Mouse (Mus musculus): ENCODE data around the gene Gusb. TPM values are rescaled to one million over a fixed set of nuclear protein-coding genes. Genes with fewer than 3 reads are reported as not detected.

Gene Gusb
- polyA plus RNA-seq, 1 experiment from 2014 or later, result 46.9 TPM

- H3K27me3 ChIP-seq (replicated peaks), result no peaks in the 10 kb centered on the region
- H3K4me3 ChIP-seq, result no peak overlapping the region
- no peak for ATAC-seq (ENCODE audit: extremely low read depth, insufficient number of reproducible peaks, low FRiP score, low TSS enrichment)
- no peak overlapping the region for H3K27ac ChIP-seq (replicated peaks)
- no peaks in the 10 kb centered on the region for H3K9me3 ChIP-seq
- WGBS, result 62% methylated on average over 19 of the region's 19 CpGs
- H3K4me1 ChIP-seq, result peaks cover 11% of the 10 kb centered on the region
- H3K9ac ChIP-seq, result no peak overlapping the region
- H3K4me2 ChIP-seq, result no peak overlapping the region
- H3K36me3 ChIP-seq, result peaks cover 45% of the 10 kb centered on the region
Observed at GRCm38 (mm10) chr5:129997700-129998099, 5.1 kb downstream of the Gusb start.

GRCm38 (mm10) chr5:129994989-129995388 is 7.9 kb downstream of the Gusb start:
- H3K4me3 ChIP-seq, result no peak overlapping the region
- H3K4me1 ChIP-seq, result no peaks in the 10 kb centered on the region
- 80% methylated on average over 7 of the region's 7 CpGs for WGBS
- peaks cover 55% of the 10 kb centered on the region for H3K36me3 ChIP-seq
- ATAC-seq (ENCODE audit: extremely low read depth, insufficient number of reproducible peaks, low FRiP score, low TSS enrichment), result no peak
- H3K9ac ChIP-seq, result no peak overlapping the region
- no peaks in the 10 kb centered on the region for H3K9me3 ChIP-seq
- no peak overlapping the region for H3K27ac ChIP-seq (replicated peaks)
- H3K4me2 ChIP-seq, result no peak overlapping the region
- no peaks in the 10 kb centered on the region for H3K27me3 ChIP-seq (replicated peaks)

- no peak overlapping the region for H3K4me3 ChIP-seq
- H3K9me3 ChIP-seq, result no peaks in the 10 kb centered on the region
- no peak overlapping the region for H3K4me2 ChIP-seq
- no peak overlapping the region for H3K27ac ChIP-seq (replicated peaks)
- no peak for ATAC-seq (ENCODE audit: extremely low read depth, insufficient number of reproducible peaks, low FRiP score, low TSS enrichment)
- 91% methylated on average over 14 of the region's 14 CpGs for WGBS
- no peaks in the 10 kb centered on the region for H3K27me3 ChIP-seq (replicated peaks)
- H3K9ac ChIP-seq, result no peak overlapping the region
- H3K4me1 ChIP-seq, result no peaks in the 10 kb centered on the region
- H3K36me3 ChIP-seq, result peaks cover 66% of the 10 kb centered on the region
Observed at GRCm38 (mm10) chr5:129993374-129993773, 9.5 kb downstream of the Gusb start.

DNA sequence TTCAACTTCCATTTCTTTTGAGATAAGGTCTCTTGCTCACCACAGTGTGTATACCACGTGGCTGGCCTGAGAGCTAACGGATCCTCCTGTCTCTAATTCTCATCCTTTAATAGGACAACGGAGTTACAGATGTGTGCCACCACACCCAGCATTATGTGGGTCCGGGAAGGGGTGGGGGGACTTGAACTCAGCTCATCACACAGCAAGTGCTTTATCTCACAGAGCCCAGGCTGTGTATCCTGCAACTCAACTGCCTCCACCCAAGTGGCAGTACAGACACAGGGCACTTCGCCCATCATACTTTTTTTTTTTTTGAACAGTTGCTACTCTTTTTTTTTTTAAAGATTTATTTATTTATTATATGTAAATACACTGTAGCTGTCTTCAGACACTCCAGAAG is 11.0 kb downstream of the Gusb start:
- H3K36me3 ChIP-seq, result peaks cover 62% of the 10 kb centered on the region
- no peak for ATAC-seq (ENCODE audit: extremely low read depth, insufficient number of reproducible peaks, low FRiP score, low TSS enrichment)
- no peak overlapping the region for H3K4me2 ChIP-seq
- no peaks in the 10 kb centered on the region for H3K9me3 ChIP-seq
- no peaks in the 10 kb centered on the region for H3K27me3 ChIP-seq (replicated peaks)
- H3K4me3 ChIP-seq, result no peak overlapping the region
- H3K4me1 ChIP-seq, result no peaks in the 10 kb centered on the region
- 88% methylated on average over 5 of the region's 5 CpGs for WGBS
- H3K27ac ChIP-seq (replicated peaks), result no peak overlapping the region
- H3K9ac ChIP-seq, result no peak overlapping the region

DNA sequence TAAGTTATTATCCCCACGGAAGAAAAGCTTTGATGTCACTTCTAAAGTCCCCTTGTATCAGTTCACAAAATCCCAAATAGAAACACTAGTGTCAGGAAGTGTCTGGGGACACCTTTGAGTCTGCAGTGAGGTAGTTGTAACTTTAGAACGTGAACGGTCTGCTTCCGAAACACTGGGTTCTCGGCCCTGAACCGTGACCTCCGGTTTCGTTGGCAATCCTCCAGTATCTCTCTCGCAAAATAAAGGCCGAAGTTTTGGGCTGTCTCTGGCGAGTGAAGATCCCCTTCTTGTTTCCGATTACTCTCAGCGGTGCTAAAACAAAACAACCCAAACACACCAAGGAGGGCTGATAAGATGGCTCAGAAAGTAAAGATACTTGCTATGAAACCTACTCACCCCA is 13.5 kb downstream of the Gusb start:
- Histone ChIP-seq H3K27me3 (replicated peaks) (no peaks in the 10 kb centered on the region), H3K4me3 (no peak overlapping the region), H3K4me1 (no peaks in the 10 kb centered on the region), H3K4me2 (no peak overlapping the region), H3K27ac (replicated peaks) (no peak overlapping the region), H3K9me3 (no peaks in the 10 kb centered on the region), H3K36me3 (peaks cover 50% of the 10 kb centered on the region), H3K9ac (no peak overlapping the region)
- 77% methylated on average over 13 of the region's 13 CpGs for WGBS
- no peak for ATAC-seq (ENCODE audit: extremely low read depth, insufficient number of reproducible peaks, low FRiP score, low TSS enrichment)

GRCm38 (mm10) chr5:129980216-129980615 is 22.6 kb downstream of the Gusb start:
- WGBS, result 43% methylated on average over 3 of the region's 3 CpGs
- no peak overlapping the region for H3K9ac ChIP-seq
- H3K27ac ChIP-seq (replicated peaks), result no peak overlapping the region
- H3K36me3 ChIP-seq, result peaks cover 26% of the 10 kb centered on the region
- peaks cover 24% of the 10 kb centered on the region for H3K4me1 ChIP-seq
- H3K4me2 ChIP-seq, result no peak overlapping the region
- ATAC-seq (ENCODE audit: extremely low read depth, insufficient number of reproducible peaks, low FRiP score, low TSS enrichment), result no peak
- no peaks in the 10 kb centered on the region for H3K9me3 ChIP-seq
- H3K4me3 ChIP-seq, result no peak overlapping the region
- no peaks in the 10 kb centered on the region for H3K27me3 ChIP-seq (replicated peaks)

GRCm38 (mm10) chr5:129978608-129979007 is 24.2 kb downstream of the Gusb start:
- Histone ChIP-seq H3K9me3 (no peaks in the 10 kb centered on the region), H3K36me3 (peaks cover 26% of the 10 kb centered on the region), H3K4me2 (no peak overlapping the region), H3K4me1 (peaks cover 29% of the 10 kb centered on the region), H3K4me3 (no peak overlapping the region), H3K27ac (replicated peaks) (no peak overlapping the region), H3K27me3 (replicated peaks) (no peaks in the 10 kb centered on the region), H3K9ac (no peak overlapping the region)
- no peak for ATAC-seq (ENCODE audit: extremely low read depth, insufficient number of reproducible peaks, low FRiP score, low TSS enrichment)
- 40% methylated on average over 5 of the region's 5 CpGs for WGBS

DNA sequence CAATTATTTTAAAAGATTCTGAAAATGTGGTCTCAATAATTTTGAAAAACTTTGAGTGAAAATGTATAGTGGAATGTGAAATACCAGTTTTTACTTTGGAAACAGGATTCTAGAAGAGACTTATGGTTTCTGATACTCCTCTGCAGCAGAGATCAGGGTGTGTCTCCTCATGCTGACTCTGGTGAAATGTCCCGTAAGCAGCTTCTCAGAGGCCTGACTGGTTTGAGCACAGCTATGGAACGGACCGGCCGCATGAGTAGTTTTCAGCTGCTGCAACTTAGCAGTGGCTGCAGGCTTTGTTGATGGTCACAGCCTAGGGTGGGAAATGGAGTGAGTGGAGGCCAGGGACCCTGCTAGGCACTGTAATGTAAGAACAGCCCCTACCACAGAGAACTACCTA is 25.1 kb downstream of the Gusb start:
- H3K9ac ChIP-seq, result no peak overlapping the region
- H3K4me2 ChIP-seq, result no peak overlapping the region
- no peaks in the 10 kb centered on the region for H3K9me3 ChIP-seq
- no peak overlapping the region for H3K27ac ChIP-seq (replicated peaks)
- no peak for ATAC-seq (ENCODE audit: extremely low read depth, insufficient number of reproducible peaks, low FRiP score, low TSS enrichment)
- 82% methylated on average over 4 of the region's 4 CpGs for WGBS
- H3K4me1 ChIP-seq, result peaks cover 29% of the 10 kb centered on the region
- H3K4me3 ChIP-seq, result no peak overlapping the region
- no peaks in the 10 kb centered on the region for H3K27me3 ChIP-seq (replicated peaks)
- H3K36me3 ChIP-seq, result peaks cover 18% of the 10 kb centered on the region

- WGBS, result 65% methylated on average over 4 of the region's 4 CpGs
- Histone ChIP-seq H3K36me3 (peaks cover 23% of the 10 kb centered on the region), H3K9me3 (no peaks in the 10 kb centered on the region), H3K4me2 (no peak overlapping the region), H3K4me3 (no peak overlapping the region), H3K27ac (replicated peaks) (no peak overlapping the region), H3K4me1 (peaks cover 26% of the 10 kb centered on the region), H3K9ac (no peak overlapping the region), H3K27me3 (replicated peaks) (no peaks in the 10 kb centered on the region)
- ATAC-seq (ENCODE audit: extremely low read depth, insufficient number of reproducible peaks, low FRiP score, low TSS enrichment), result no peak
Observed at GRCm38 (mm10) chr5:129974866-129975311, 28.0 kb downstream of the Gusb start.

DNA sequence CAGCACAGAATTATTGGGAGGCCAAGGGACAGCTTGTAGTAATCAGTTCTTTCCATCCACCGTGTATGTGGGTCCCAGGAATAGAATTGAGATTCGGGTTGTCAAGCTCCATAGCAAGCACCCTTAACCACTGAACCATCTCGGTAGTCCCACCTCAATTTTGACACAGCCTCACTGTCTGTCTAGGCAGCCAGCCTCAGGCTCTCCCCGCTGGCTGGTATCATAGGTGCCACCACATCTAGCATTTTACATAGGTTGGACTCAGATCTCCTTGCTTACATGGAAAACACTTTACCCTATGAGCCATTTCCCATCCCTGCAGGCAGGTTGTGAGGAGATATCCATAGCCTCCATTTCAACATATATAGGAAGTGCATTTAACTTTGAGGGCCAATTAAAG is 28.5 kb downstream of the Gusb start:
- no peaks in the 10 kb centered on the region for H3K27me3 ChIP-seq (replicated peaks)
- no peak overlapping the region for H3K9ac ChIP-seq
- no peaks in the 10 kb centered on the region for H3K9me3 ChIP-seq
- 80% methylated on average over 4 of the region's 4 CpGs for WGBS
- no peak for ATAC-seq (ENCODE audit: extremely low read depth, insufficient number of reproducible peaks, low FRiP score, low TSS enrichment)
- H3K36me3 ChIP-seq, result peaks cover 23% of the 10 kb centered on the region
- H3K27ac ChIP-seq (replicated peaks), result no peak overlapping the region
- H3K4me2 ChIP-seq, result no peak overlapping the region
- H3K4me1 ChIP-seq, result peaks cover 21% of the 10 kb centered on the region
- no peak overlapping the region for H3K4me3 ChIP-seq

DNA sequence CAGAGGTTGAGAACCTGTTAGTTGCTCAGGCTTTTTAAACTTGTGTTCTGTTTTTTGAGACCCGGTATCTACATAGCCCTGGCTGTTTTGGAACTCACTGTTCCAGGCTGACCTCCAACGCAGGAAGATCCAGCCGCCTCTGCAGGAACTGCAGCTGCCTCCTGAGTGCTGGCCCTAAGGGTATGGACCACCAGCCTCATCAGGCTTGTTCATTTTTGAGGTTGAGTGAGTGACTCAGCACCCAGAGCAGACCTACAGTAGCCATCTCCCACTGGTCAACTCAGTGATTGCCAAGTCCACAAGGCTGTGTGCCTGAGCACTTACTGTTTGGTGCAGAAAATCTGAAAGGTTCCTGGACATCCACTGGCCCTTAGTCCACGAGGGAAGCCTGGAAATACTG is 31.4 kb downstream of the Gusb start:
- Histone ChIP-seq H3K27ac (replicated peaks) (no peak overlapping the region), H3K27me3 (replicated peaks) (no peaks in the 10 kb centered on the region), H3K9me3 (no peaks in the 10 kb centered on the region), H3K36me3 (peaks cover 21% of the 10 kb centered on the region), H3K4me2 (no peak overlapping the region), H3K4me3 (no peak overlapping the region), H3K4me1 (0 out of 2 replicates have a peak, but pooled peaks cover 5% of the 10 kb centered on the region), H3K9ac (no peak overlapping the region)
- WGBS, result 84% methylated on average over 4 of the region's 4 CpGs
- ATAC-seq (ENCODE audit: extremely low read depth, insufficient number of reproducible peaks, low FRiP score, low TSS enrichment), result no peak

DNA sequence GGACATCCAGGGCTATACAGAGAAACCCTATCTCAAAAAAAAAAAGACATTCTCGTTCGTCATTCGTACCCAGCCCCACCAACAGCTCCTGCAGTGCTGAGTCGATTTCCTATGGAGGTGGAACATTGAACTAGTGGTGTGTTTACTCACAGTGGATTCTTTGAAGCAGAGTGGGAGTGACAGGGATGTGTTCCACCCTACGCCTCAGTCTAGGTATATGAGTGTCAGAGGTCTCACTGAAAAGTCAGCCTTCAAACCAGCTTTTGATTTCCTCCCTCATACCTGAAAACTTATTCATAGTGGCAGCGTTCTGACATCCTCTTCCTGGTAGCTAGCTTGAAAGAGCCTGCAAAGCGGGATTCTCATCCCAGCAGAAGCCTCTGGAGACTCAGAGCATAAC is 34.4 kb downstream of the Gusb start:
- H3K9ac ChIP-seq, result no peak overlapping the region
- H3K4me2 ChIP-seq, result no peak overlapping the region
- H3K27ac ChIP-seq (replicated peaks), result no peak overlapping the region
- WGBS, result 78% methylated on average over 7 of the region's 7 CpGs
- no peak overlapping the region for H3K4me3 ChIP-seq
- no peaks in the 10 kb centered on the region for H3K27me3 ChIP-seq (replicated peaks)
- peaks cover 6% of the 10 kb centered on the region for H3K36me3 ChIP-seq
- H3K4me1 ChIP-seq, result no peaks in the 10 kb centered on the region
- no peaks in the 10 kb centered on the region for H3K9me3 ChIP-seq
- no peak for ATAC-seq (ENCODE audit: extremely low read depth, insufficient number of reproducible peaks, low FRiP score, low TSS enrichment)

All from heart, embryonic 13.5 days (tissue).